Mouse (Mus musculus) heart, postnatal 0 days (tissue): Measurements from ENCODE around the gene Gm42791. TPM values are rescaled to one million over a fixed set of nuclear protein-coding genes. Genes with fewer than 3 reads are reported as not detected.

Experiments
- ATAC-seq: fragments of 200-750 bp; cut with Nextera tagmentation; 2 replicates; pipeline ENCODE4 v1.8.0; 2017; ENCODE audit warnings: low read depth, moderate number of reproducible peaks, moderate library complexity; ENCODE audit not compliant: insufficient read depth
- DNase-seq: peaks from one replicate; pipeline ENCODE4 v3.0.0-alpha.2; 2016; ENCODE audit warnings: low spot score
- H3K27ac ChIP-seq: fragments of 300-500 bp; sonication (generic); 2 replicates; pipeline ENCODE4 v1.5.1; 2014; ENCODE audit warnings: low read depth, mild to moderate bottlenecking
- H3K27me3 ChIP-seq: fragments of 300-500 bp; sonication (generic); 2 replicates; pipeline ENCODE4 v1.6.1; 2014; ENCODE audit warnings: low read length, mixed read lengths; ENCODE audit not compliant: control insufficient read depth, insufficient read depth
- H3K36me3 ChIP-seq: fragments of 300-500 bp; sonication (generic); replicated peaks from 2 replicates; pipeline ENCODE4 v1.6.1; 2014; ENCODE audit warnings: low read length, mixed read lengths; ENCODE audit not compliant: control insufficient read depth, insufficient read depth
- H3K4me1 ChIP-seq: fragments of 300-500 bp; sonication (generic); 2 replicates; pipeline ENCODE4 v1.6.1; 2014; ENCODE audit warnings: antibody characterized with exemption; ENCODE audit not compliant: control insufficient read depth, insufficient read depth
- H3K4me2 ChIP-seq: fragments of 300-500 bp; sonication (generic); 2 replicates; pipeline ENCODE4 v1.6.1; 2014; ENCODE audit warnings: low read depth, mild to moderate bottlenecking, low read length, moderate library complexity
- H3K4me3 ChIP-seq: fragments of 300-500 bp; sonication (generic); 2 replicates; pipeline ENCODE4 v1.5.1; 2014; ENCODE audit warnings: low read depth, low read length
- H3K9ac ChIP-seq: fragments of 300-500 bp; sonication (generic); replicated peaks from 2 replicates; pipeline ENCODE4 v1.6.1; 2014; ENCODE audit warnings: low read depth, low read length, mixed read lengths
- H3K9me3 ChIP-seq: fragments of 300-500 bp; sonication (generic); replicated peaks from 2 replicates; pipeline ENCODE4 v1.6.1; 2016; ENCODE audit warnings: low read length; ENCODE audit not compliant: control insufficient read depth
- CTCF ChIP-seq: IDR thresholded peaks from 2 replicates; pipeline ENCODE4 v1.5.1; 2016; ENCODE audit warnings: antibody characterized with exemption, control low read depth, low read depth
- EP300 ChIP-seq: IDR thresholded peaks from 2 replicates; pipeline ENCODE4 v1.6.1; 2016; ENCODE audit warnings: antibody characterized with exemption, low read depth
- WGBS: fragments of 180-500 bp; shearing (Covaris S2); extraction: QIAGEN DNeasy Blood & Tissue Kit; methylation state at CpG from one replicate; pipeline ENCODE4 v1.1.7; 2014; 5-methylcytosine and 5-hydroxymethylcytosine counted together
- polyA plus RNA-seq: library from polyadenylated mRNA; unstranded; fragments of >200 nt; fragmentation: Nextera tagmentation; extraction: Ambion mirVana; gene quantifications from 2 replicates; pipeline ENCODE4 v1.2.1, GENCODE M21; 2015
- total RNA-seq: library from RNA; depleted of rRNA; stranded (reverse); fragments of >200 nt; gene quantifications from 2 replicates; pipeline ENCODE4 v1.2.3, GENCODE M21; 2014; ENCODE audit warnings: low replicate concordance

Gene Gm42791
- total and polyA plus RNA-seq, 2 experiments from 2014 or later: 1.00 TPM; not detected in 1

DNA sequence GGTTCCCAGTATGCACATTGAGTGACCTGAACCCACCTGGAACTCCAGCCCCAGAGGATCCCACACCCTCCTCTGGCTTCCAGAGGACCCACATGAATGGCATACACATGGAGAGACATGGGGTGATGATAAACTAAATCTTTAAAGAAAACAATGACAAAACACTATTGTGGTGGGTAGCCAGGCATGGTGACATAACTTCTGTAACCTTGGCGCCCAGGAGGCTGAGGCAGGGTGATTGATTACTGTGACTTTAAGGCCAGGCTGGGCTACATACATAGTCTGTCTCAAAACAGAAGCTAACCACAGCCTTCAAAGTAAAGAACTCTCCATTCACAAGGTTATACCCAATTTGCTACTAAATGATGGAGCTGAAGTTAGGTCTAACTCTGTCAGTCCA is 30.7 kb downstream of the Gm42791 start:
- H3K27ac ChIP-seq: peak overlapping the region; percentile 20; the same call in 1 of the 2 replicates
- TF ChIP-seq EP300 (no peak), CTCF (no peak)
- no peaks in the 10 kb centered on the region for H3K36me3 ChIP-seq
- H3K27me3 ChIP-seq: no peaks in the 10 kb centered on the region
- H3K9me3 ChIP-seq: no peaks in the 10 kb centered on the region
- no peak overlapping the region for H3K9ac ChIP-seq
- 67% methylated on average over 1 of the region's 1 CpGs for WGBS
- H3K4me3 ChIP-seq: no peak overlapping the region
- peaks cover 13% of the 10 kb centered on the region; the same call in 1 of the 2 replicates for H3K4me1 ChIP-seq
- H3K4me2 ChIP-seq: no peak overlapping the region
- DNase-seq (no peak), ATAC-seq (no peak)

DNA sequence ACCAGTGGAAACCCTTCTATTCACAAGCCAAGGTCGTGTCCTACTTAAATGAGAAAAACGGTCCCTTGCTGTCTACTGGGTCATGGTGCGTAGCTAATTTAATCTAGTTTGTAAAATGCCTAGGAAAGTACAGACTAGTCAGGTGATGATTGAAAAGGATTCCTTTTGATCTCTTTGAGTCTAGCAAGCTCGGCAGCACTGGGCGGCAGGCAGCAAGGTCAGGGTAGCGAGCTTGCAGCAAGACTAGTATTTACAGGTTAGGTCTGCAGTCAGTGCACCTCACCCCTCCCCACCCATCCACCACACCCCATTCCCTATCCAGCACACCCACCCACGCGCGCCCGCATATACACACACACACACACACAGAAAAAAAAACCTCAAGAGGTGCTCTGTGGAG is 34.7 kb downstream of the Gm42791 start:
- ATAC-seq (no peak), DNase-seq (no peak)
- peak overlapping the region; percentile 81 for H3K4me2 ChIP-seq
- H3K9me3 ChIP-seq: no peaks in the 10 kb centered on the region
- no peaks in the 10 kb centered on the region for H3K27me3 ChIP-seq
- peak overlapping the region; percentile 53; the same call in 1 of the 2 replicates for H3K27ac ChIP-seq
- peak overlapping the region; percentile 43 for H3K4me3 ChIP-seq
- H3K4me1 ChIP-seq: 0 out of 2 replicates have a peak, but pooled peaks cover 12% of the 10 kb centered on the region
- H3K9ac ChIP-seq: peak overlapping the region; percentile 32; the same call in 1 of the 2 replicates
- no peak for TF ChIP-seq EP300
- no peak for TF ChIP-seq CTCF
- H3K36me3 ChIP-seq: no peaks in the 10 kb centered on the region
- WGBS: 58% methylated on average over 10 of the region's 10 CpGs

DNA sequence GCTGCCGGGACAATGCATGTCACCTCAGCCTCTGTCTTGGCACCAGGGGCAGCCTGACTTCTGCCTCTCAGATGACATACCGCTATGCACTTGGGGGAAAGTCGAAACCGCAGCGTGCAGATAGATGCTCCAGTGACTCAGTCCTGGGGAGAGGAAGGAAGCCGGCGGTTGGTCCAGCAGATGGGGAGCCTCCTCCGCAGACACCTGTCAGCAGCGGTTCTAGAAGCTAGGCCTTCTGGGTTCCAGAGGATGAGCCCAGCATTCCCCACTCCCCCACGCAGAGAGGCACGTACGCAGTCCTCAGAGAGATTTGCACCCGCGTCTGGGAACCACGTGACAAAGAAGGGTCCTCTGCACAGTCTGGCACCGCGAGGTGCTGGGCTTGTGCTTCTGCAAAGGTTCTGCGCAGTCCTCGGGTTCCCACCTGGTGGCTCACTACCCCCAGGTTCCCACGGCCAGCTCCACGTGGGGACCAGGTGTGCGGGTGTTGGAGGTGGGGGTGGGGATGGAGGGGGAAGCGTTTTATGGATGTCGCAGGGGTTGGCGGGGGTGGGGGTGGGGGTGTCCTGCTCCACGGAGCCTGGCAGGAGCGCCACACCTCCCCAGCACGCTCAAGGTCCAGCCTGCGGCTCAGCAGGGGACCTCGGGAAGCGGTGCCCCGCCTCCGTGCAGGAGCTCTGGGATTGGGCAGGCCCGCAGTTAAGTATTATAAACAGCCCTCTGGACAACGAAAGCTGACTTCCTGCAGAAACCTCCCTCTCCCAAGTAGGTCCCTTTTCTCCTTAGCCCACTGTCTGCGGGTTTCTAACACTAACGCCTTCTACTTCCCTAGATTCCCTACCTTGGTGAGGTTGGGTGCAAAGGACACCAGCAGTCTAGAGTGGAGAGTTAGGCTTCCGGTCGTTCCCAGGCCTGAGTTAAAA is 35.6 kb downstream of the Gm42791 start:
- DNase-seq (peak; percentile 47), ATAC-seq (peak; percentile 72)
- Histone ChIP-seq H3K27ac (peak overlapping the region; percentile 53; the same call in 1 of the 2 replicates), H3K9ac (peak overlapping the region; percentile 32; the same call in 1 of the 2 replicates), H3K9me3 (no peaks in the 10 kb centered on the region), H3K27me3 (no peaks in the 10 kb centered on the region), H3K4me2 (peak overlapping the region; percentile 81), H3K36me3 (no peaks in the 10 kb centered on the region), H3K4me1 (0 out of 2 replicates have a peak, but pooled peaks cover 12% of the 10 kb centered on the region), H3K4me3 (peak overlapping the region; percentile 43)
- TF ChIP-seq CTCF (no peak), EP300 (no peak)
- WGBS: under 1% methylated on average over 39 of the region's 39 CpGs

DNA sequence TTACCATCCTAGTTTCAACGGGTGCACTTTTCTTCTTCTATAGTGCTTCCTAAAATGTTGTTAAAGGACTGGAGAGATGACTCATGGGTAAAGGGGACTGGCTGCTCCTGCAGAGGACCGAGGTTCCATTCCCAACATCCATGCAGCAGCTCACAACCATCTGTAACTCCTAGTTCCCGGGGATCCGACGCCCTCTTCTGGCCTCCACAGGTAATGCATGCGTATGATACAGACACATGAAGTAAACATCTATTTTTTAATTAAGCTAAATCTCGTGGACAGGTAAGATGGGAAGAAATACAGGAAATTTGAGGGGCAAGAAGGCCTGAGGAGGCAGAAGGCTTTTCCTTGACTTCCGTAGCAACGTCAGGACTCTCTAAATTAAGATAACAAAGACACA is 36.6 kb downstream of the Gm42791 start:
- TF ChIP-seq CTCF: peak; percentile 29
- no peak for TF ChIP-seq EP300
- H3K4me1 ChIP-seq: peaks cover 12% of the 10 kb centered on the region; the same call in 1 of the 2 replicates
- peak overlapping the region; percentile 18; the same call in 1 of the 2 replicates for H3K27ac ChIP-seq
- DNase-seq: no peak
- 46% methylated on average over 9 of the region's 9 CpGs for WGBS
- H3K4me2 ChIP-seq: peak overlapping the region; percentile 81; the same call in 1 of the 2 replicates
- H3K9ac ChIP-seq: no peak overlapping the region
- no peak for ATAC-seq
- no peaks in the 10 kb centered on the region for H3K27me3 ChIP-seq
- H3K36me3 ChIP-seq: no peaks in the 10 kb centered on the region
- no peak overlapping the region for H3K4me3 ChIP-seq
- H3K9me3 ChIP-seq: no peaks in the 10 kb centered on the region

DNA sequence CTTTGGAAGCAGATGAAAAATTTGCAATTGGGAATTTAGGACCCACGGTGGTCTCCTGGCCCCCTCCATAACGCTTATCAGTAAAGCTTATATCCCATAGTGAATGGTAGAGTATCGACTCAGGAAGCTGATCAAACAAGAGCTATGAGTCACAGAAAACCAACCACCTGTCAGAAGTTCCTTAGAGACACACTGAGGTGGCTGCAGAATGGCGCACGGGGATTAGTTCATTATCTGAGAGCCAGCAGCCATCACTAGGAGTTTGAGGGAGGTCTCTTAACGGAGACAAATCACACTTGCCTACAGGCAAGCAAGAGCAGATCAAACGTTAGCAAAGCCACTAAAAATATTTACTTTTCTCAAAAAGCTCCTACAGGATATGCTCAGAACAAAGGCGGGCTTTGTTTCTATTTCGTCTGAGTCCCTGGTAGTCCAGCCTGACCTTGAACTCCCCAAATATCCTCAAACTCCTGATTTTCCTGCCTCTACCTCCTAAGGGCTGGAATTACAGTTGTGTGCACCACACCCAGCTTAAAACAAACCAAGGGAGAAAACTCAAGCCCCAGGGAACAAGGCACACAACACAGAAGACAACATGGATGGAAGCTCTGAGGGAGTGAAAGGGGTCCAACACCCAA is 37.9 kb downstream of the Gm42791 start:
- DNase-seq: no peak

More for the DNA sequence above, 37.9 kb downstream of the Gm42791 start:
- ATAC-seq: no peak
- no peaks in the 10 kb centered on the region for H3K36me3 ChIP-seq
- H3K4me1 ChIP-seq: peaks cover 12% of the 10 kb centered on the region; the same call in 1 of the 2 replicates
- no peak overlapping the region for H3K9ac ChIP-seq
- WGBS: 58% methylated on average over 9 of the region's 9 CpGs
- H3K9me3 ChIP-seq: no peaks in the 10 kb centered on the region
- H3K27me3 ChIP-seq: no peaks in the 10 kb centered on the region
- no peak for TF ChIP-seq EP300
- no peak for TF ChIP-seq CTCF
- no peak overlapping the region for H3K4me3 ChIP-seq
- H3K27ac ChIP-seq: no peak overlapping the region; the same call in 1 of the 2 replicates
- no peak overlapping the region for H3K4me2 ChIP-seq
